Mouse (Mus musculus): Measurements from ENCODE around the gene Vmn1r85.

DNA sequence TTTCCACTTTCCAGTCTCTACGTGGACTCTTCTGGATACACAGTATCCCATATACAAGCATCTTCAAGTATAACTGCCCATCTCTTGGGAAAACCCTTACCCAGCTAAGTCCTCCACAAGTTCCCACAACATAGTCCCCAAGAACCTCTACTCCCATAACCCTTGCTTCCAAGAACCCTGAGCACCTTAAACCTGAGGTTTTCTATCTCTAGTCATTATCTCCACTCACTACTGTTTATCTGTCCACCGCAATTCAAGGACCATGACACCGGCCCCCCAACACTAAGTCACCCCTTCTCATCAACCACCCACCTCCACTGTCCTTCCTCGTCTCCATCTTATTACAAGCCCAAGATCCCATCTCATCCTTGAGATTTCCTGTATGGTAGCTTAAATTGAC lies 58.2 kb downstream of the Vmn1r85 start:
- TF ChIP-seq CTCF (conservative IDR thresholded peaks at IDR 0.05; ENCODE audit: insufficient read depth, insufficient read length, low read depth, low read length) (no peak), POLR2A (IDR thresholded peaks at IDR 0.05; ENCODE audit: low read depth, low read length) (no peak)

Measured in kidney, adult 2 months (tissue).